Mouse (Mus musculus) embryonic fibroblast, embryonic 13.5 days (primary cell): ENCODE results near the gene Zfp536.

Experiments used
- CTCF ChIP-seq: IDR thresholded peaks from 2 replicates; pipeline ENCODE4 v1.5.1; 2011; ENCODE audit warnings: mild to moderate bottlenecking, control low read depth, low read length, moderate library complexity, borderline replicate concordance; ENCODE audit not compliant: insufficient read depth
- POLR2A ChIP-seq: IDR thresholded peaks from 2 replicates; pipeline ENCODE4 v1.6.1; 2011; ENCODE audit warnings: low read depth, mild to moderate bottlenecking, control low read depth, low read length, moderate library complexity

DNA sequence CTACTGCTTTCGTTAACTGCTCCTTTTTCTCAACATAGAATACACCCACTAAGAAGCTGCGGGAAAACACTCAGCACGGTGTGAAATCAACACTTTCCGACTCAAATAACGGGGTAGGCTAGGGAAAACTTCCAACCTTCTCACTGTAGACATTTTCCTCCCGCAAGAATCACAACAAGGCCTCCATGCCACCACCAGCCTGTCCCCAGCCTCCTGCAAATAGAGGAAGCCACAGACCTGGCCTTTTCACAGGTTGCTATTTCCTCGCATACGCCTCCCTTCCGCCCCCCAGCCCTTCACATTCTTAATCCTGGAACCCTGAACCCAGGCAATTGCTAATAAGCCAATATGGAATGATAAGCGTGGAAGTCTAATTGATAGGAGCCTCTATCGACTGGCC is 124.8 kb downstream of the Zfp536 start:
- TF ChIP-seq CTCF: no peak
- TF ChIP-seq POLR2A: no peak
